Mouse (Mus musculus): ENCODE data around the gene Tmem184a. TPM values are rescaled to one million over a fixed set of nuclear protein-coding genes. Genes with fewer than 3 reads are reported as not detected.

Gene Tmem184a
- total RNA-seq, 2 experiments from 2014 or later = 0.45 to 0.55 TPM

- peak; percentile 53 for DNase-seq
- intact Hi-C loops (cut with DNase I; ENCODE audit: low total_unique reads) = loop anchor here (5.0 kb wide), 1 partner anchor 217 kb away; no protein-coding TSS in a partner anchor
Observed at GRCm38 (mm10) chr5:139754753-139755152, 65.0 kb downstream of the Tmem184a start.

Small RNAs within 50 kb of the gene (microRNA-seq; reads per million reads assigned to microRNA genes)
- 0 reads per million in 2 experiments for gene Mir7037

Other genes starting within 250 kb of the Tmem184a start
- gene Micall2, start 83.6 kb downstream of the Tmem184a start, total RNA-seq (2021) = 1 to 10 TPM; 3.0 to 3.1 TPM
- gene Ints1, start 44.2 kb downstream of the Tmem184a start, total RNA-seq (2021) = 10 to 100 TPM; 36.1 to 36.4 TPM
- 10 to 100 TPM; 11.1 to 13.6 TPM for gene Mafk, start 28.4 kb downstream of the Tmem184a start, total RNA-seq (2021)
- not detected for gene Gm26938, start 6.5 kb upstream of the Tmem184a start, total RNA-seq (2021)
- 1 to 10 TPM; 7.5 to 8.8 TPM for gene Psmg3, start 7.0 kb upstream of the Tmem184a start, total RNA-seq (2021)
- gene Elfn1, start 88.0 kb upstream of the Tmem184a start, total RNA-seq (2021) = under 1 TPM; 0.09 to 0.25 TPM